Mouse (Mus musculus): ENCODE measurements at regions not wholly inside any gene's neighbourhood (a gene's known extent, or its start where the extent isn't known, plus 50 kb on each side); places are given as distances from the start of the nearest gene placed in this dataset.

GRCm38 (mm10) chr14:105482644-105483351 is 224.4 kb downstream of the Ndfip2 start:
- H3K27ac ChIP-seq, result peak overlapping the region; percentile 85
- peak overlapping the region; percentile 56 for H3K4me3 ChIP-seq
- TF ChIP-seq CTCF (conservative IDR thresholded peaks at IDR 0.05), result no peak
- DNase-seq (ENCODE audit: low spot score in 2 of 2), result peak in 1 of 2 experiments; percentile 28

- no peak for TF ChIP-seq CTCF (conservative IDR thresholded peaks at IDR 0.05)
- DNase-seq (ENCODE audit: low spot score in 2 of 2), result no peak
Measured at GRCm38 (mm10) chr14:105480048-105480447, 221.7 kb downstream of the Ndfip2 start.

DNA sequence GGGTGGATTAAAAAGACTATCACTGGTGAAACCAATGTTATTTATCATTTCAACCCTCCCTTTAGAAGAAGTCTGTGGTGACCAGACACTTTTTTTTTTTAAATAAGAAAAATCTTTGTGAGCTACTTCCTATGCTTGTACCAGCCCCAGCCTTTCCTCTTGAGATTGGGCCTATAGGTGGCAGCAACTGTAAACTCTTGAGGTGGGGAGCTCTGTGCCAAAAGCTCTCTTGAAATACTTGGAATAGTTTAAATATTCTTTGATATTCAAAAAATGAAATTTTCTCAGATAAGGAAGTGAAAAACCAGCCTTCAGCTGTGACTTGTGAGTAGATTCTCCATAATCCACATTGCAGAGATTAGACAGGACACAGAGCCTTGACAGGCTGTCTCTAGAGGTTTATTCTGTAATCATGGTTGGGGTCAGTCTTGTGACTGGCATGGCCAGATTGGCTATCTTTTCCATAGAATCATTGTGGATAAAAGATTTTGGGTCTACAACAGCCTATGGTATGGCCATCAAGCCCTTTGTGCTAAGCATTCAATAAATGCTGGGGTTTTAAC is 216.7 kb downstream of the Ndfip2 start:
- no peak overlapping the region for H3K4me3 ChIP-seq
- no peak overlapping the region for H3K27ac ChIP-seq
- peak; percentile 44 to 45 for DNase-seq (ENCODE audit: low spot score in 2 of 2)
- peak; percentile 82 for TF ChIP-seq CTCF (conservative IDR thresholded peaks at IDR 0.05)

More at GRCm38 (mm10) chr14:105480048-105480447, 221.7 kb downstream of the Ndfip2 start:
- Histone ChIP-seq H3K27ac (no peak overlapping the region), H3K4me3 (no peak overlapping the region)

DNA sequence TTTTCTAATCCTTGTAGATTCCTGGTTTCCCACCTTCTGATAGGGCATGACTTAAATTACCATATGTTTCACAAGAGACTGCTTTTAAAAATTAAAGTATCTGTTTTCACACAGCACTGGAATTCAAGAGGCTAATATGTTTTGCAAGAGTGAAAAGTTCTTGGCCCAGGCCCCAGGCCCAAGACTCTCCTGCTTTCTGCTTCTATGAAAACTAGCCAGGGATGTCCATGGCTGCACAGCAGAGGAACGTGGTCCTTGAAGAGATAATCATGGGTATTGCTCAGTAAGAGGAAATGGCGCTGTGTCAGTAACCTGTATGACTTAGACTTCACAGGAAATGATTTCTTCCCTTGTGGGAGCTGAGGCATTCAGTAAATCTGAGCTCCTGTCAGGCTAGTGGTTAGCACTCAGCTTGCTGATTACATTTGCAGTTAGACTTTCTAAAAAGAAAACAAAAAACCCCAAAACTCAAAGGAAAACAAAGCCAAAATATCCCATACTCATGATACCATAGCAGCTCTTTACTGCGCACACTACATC is 190.6 kb downstream of the Ndfip2 start:
- H3K4me3 ChIP-seq, result no peak overlapping the region
- DNase-seq (ENCODE audit: low spot score in 2 of 2), result no peak
- no peak for TF ChIP-seq CTCF (conservative IDR thresholded peaks at IDR 0.05)
- H3K27ac ChIP-seq, result no peak overlapping the region

- Histone ChIP-seq H3K4me3 (no peak overlapping the region), H3K27ac (no peak overlapping the region)
- no peak for TF ChIP-seq CTCF (conservative IDR thresholded peaks at IDR 0.05)
- no peak for DNase-seq (ENCODE audit: low spot score in 2 of 2)
Measured at GRCm38 (mm10) chr14:105447088-105447487, 188.7 kb downstream of the Ndfip2 start.

- DNase-seq (ENCODE audit: low spot score in 2 of 2), result no peak
- Histone ChIP-seq H3K27ac (no peak overlapping the region), H3K4me3 (no peak overlapping the region)
- no peak for TF ChIP-seq CTCF (conservative IDR thresholded peaks at IDR 0.05)
Measured at GRCm38 (mm10) chr14:105435343-105435742, 177.0 kb downstream of the Ndfip2 start.

GRCm38 (mm10) chr14:105433456-105433855 is 175.1 kb downstream of the Ndfip2 start:
- TF ChIP-seq CTCF (conservative IDR thresholded peaks at IDR 0.05), result no peak

GRCm38 (mm10) chr14:105432670-105433069 is 174.3 kb downstream of the Ndfip2 start:
- no peak for DNase-seq (ENCODE audit: low spot score in 2 of 2)
- Histone ChIP-seq H3K27ac (no peak overlapping the region), H3K4me3 (no peak overlapping the region)
- no peak for TF ChIP-seq CTCF (conservative IDR thresholded peaks at IDR 0.05)

More at GRCm38 (mm10) chr14:105433456-105433855, 175.1 kb downstream of the Ndfip2 start:
- no peak for DNase-seq (ENCODE audit: low spot score in 2 of 2)
- H3K27ac ChIP-seq, result no peak overlapping the region
- H3K4me3 ChIP-seq, result no peak overlapping the region

DNA sequence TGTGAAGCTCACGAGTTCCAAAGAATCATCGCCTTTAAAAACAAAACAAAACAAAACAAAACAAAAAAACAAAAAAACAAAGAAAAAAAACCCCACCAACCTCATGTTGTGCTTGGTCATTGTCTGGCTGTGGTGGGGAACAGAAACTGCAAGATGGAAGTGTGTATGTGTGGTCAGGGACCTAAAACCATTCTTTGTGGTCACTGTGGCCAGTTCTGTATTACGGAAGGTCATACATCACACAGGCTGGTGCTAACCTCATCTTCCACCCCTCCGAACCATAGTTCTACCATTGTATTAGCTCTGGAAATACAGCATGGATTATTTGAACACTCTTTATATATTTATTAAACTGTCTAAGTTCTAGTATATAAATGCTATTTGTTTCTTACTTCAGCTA is 173.2 kb downstream of the Ndfip2 start:
- H3K27ac ChIP-seq, result no peak overlapping the region
- no peak overlapping the region for H3K4me3 ChIP-seq
- TF ChIP-seq CTCF (conservative IDR thresholded peaks at IDR 0.05), result no peak
- DNase-seq (ENCODE audit: low spot score in 2 of 2), result no peak

- Histone ChIP-seq H3K4me3 (no peak overlapping the region), H3K27ac (no peak overlapping the region)
- TF ChIP-seq CTCF (conservative IDR thresholded peaks at IDR 0.05), result no peak
- DNase-seq (ENCODE audit: low spot score in 2 of 2), result no peak
Measured at GRCm38 (mm10) chr14:105429664-105430257, 171.4 kb downstream of the Ndfip2 start.

GRCm38 (mm10) chr14:105427474-105427901 is 169.1 kb downstream of the Ndfip2 start:
- no peak for TF ChIP-seq CTCF (conservative IDR thresholded peaks at IDR 0.05)
- peak in 1 of 2 experiments; percentile 26 for DNase-seq (ENCODE audit: low spot score in 2 of 2)
- Histone ChIP-seq H3K4me3 (peak overlapping the region; percentile 33), H3K27ac (no peak overlapping the region)

GRCm38 (mm10) chr14:105426597-105427334 is 168.4 kb downstream of the Ndfip2 start:
- DNase-seq (ENCODE audit: low spot score in 2 of 2), result peak; percentile 8 to 15
- H3K4me3 ChIP-seq, result peak overlapping the region; percentile 33
- no peak for TF ChIP-seq CTCF (conservative IDR thresholded peaks at IDR 0.05)
- H3K27ac ChIP-seq, result no peak overlapping the region

GRCm38 (mm10) chr14:105417967-105418366 is 159.6 kb downstream of the Ndfip2 start:
- Histone ChIP-seq H3K27ac (no peak overlapping the region), H3K4me3 (no peak overlapping the region)
- no peak for TF ChIP-seq CTCF (conservative IDR thresholded peaks at IDR 0.05)
- DNase-seq (ENCODE audit: low spot score in 2 of 2), result no peak

All from layer of hippocampus, adult 2 months (tissue).